Mouse (Mus musculus) testis, adult 2 months (tissue): Measurements from ENCODE around the gene Nsun3.

ENCODE experiments used
- CTCF ChIP-seq: fragments of 200-500 bp; IDR thresholded peaks from 2 replicates; pipeline ENCODE4 v1.5.1; 2012; ENCODE audit warnings: low read depth, mild to moderate bottlenecking, inconsistent platforms, low read length, moderate library complexity; ENCODE audit not compliant: control insufficient read depth, insufficient read depth, insufficient replicate concordance
- POLR2A ChIP-seq: fragments of 200-500 bp; IDR thresholded peaks from 2 replicates; pipeline ENCODE4 v1.6.1; 2012; ENCODE audit warnings: low read depth, mild to moderate bottlenecking, inconsistent platforms, low read length, moderate library complexity; ENCODE audit not compliant: control insufficient read depth

DNA sequence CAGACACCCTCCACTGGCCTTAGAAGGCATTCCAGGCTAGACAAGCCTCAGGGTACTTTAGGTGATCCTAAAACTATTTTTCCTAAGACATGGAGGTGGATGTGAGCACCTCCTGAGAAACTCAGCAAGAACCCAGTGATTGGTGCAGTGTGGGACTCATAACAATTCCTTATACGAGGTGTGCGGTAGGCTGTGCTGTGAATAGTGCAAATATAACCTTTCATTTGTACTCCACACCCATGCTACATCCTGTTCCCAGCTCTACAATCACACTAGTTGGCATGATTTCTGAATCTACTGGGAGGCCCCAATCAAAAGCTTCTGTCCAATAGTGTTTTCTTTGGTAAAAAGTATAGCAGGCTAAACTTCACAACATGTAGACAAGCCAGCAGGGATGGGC is 45.4 kb upstream of the Nsun3 start:
- TF ChIP-seq CTCF (no peak), POLR2A (no peak)
